Mouse (Mus musculus) small intestine, adult 2 months (tissue): ENCODE results near the gene 6430571L13Rik. TPM values are rescaled to one million over a fixed set of nuclear protein-coding genes. Genes with fewer than 3 reads are reported as not detected.
A peak's percentile ranks its signal among the peaks of the same experiment; 100 is the strongest.

Source experiments
- H3K27ac ChIP-seq: fragments of 200-500 bp; 2 replicates; pipeline ENCODE4 v1.5.1; 2012; ENCODE audit warnings: low read depth, low read length, control low read depth, inconsistent platforms; ENCODE audit not compliant: insufficient read depth
- H3K27me3 ChIP-seq: fragments of 200-500 bp; 2 replicates; pipeline ENCODE4 v1.6.1; 2012; ENCODE audit warnings: mild to moderate bottlenecking, moderate library complexity, low read length, inconsistent platforms; ENCODE audit not compliant: control insufficient read depth, insufficient read depth
- H3K36me3 ChIP-seq: fragments of 200-500 bp; 2 replicates; pipeline ENCODE4 v1.6.1; 2012; ENCODE audit warnings: mild to moderate bottlenecking, low read length, control low read depth, inconsistent platforms; ENCODE audit not compliant: control insufficient read depth, insufficient read depth
- H3K4me1 ChIP-seq: fragments of 200-500 bp; 2 replicates; pipeline ENCODE4 v1.6.1; 2012; ENCODE audit warnings: low read length, inconsistent platforms, mixed read lengths; ENCODE audit not compliant: control insufficient read depth, insufficient read depth, insufficient read length
- H3K4me3 ChIP-seq: fragments of 200-500 bp; 2 replicates; pipeline ENCODE4 v1.5.1; 2012; ENCODE audit warnings: low read depth, mild to moderate bottlenecking, control low read depth, inconsistent platforms, low read length, moderate library complexity
- CTCF ChIP-seq: fragments of 200-500 bp; IDR thresholded peaks from 2 replicates; pipeline ENCODE4 v1.5.1; 2012; ENCODE audit warnings: low read depth, mild to moderate bottlenecking, control low read depth, inconsistent platforms, low read length, moderate library complexity, mixed read lengths; ENCODE audit not compliant: insufficient replicate concordance, insufficient read length; ENCODE audit errors: extremely low read depth
- POLR2A ChIP-seq: fragments of 200-500 bp; IDR thresholded peaks from 2 replicates; pipeline ENCODE4 v1.6.1; 2012; ENCODE audit warnings: low read depth, mild to moderate bottlenecking, control low read depth, inconsistent platforms, low read length, moderate library complexity
- WGBS: fragments of 180-500 bp; shearing (Covaris S2); methylation state at CpG from one replicate; pipeline ENCODE4 v1.1.7; 2018; 5-methylcytosine and 5-hydroxymethylcytosine counted together
- polyA plus RNA-seq: library from polyadenylated mRNA; depleted of rRNA; stranded (reverse); fragments of >200 nt; gene quantifications from 2 replicates; pipeline ENCODE4 v1.2.3, GENCODE M21; 2012

Gene 6430571L13Rik
- polyA plus RNA-seq, 1 experiment: 0.25 TPM

DNA sequence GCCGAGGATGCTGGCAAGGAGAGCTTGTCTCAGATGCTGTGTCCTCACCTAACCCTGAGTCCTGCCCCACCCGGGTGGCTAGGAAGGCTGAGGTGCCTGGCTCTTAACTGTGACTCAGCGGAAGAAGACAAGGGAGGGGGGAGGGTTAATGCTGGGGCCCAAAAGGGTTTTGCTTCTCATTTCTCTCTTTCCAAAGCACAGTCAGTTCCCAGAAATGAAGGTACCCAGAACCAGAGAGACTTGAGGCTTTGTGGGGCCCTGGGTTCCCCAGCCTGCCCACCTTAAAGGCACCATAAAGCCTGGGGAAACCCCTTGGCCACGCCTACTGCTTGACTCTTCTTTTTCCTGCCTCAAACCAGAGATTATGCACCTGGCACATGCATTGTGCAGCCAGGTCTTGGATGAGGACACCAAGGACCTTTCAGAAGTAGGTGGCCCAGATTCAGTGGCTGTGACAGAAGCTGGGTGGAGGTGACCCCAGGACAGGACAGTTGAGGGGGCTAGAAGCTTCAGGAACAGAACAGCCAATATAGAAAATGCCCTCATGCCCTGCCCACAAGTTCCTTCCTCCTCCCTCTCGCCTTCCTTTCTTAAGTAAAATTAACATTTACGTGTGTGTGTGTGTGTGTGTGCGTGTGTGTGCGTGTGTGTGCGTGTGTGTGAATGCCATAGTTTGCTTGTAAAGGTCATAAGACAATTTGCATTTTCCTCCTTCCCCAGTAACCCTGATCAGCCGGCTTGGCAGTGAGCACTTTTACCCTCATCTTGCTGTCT is 27.4 kb upstream of the 6430571L13Rik start:
- peaks cover 22% of the 10 kb centered on the region for H3K4me1 ChIP-seq
- H3K27me3 ChIP-seq: no peaks in the 10 kb centered on the region
- WGBS: 27% methylated on average over 10 of the region's 10 CpGs
- H3K36me3 ChIP-seq: no peaks in the 10 kb centered on the region
- no peak for TF ChIP-seq CTCF
- no peak for TF ChIP-seq POLR2A
- no peak overlapping the region for H3K4me3 ChIP-seq
- peak overlapping the region; percentile 71 for H3K27ac ChIP-seq

DNA sequence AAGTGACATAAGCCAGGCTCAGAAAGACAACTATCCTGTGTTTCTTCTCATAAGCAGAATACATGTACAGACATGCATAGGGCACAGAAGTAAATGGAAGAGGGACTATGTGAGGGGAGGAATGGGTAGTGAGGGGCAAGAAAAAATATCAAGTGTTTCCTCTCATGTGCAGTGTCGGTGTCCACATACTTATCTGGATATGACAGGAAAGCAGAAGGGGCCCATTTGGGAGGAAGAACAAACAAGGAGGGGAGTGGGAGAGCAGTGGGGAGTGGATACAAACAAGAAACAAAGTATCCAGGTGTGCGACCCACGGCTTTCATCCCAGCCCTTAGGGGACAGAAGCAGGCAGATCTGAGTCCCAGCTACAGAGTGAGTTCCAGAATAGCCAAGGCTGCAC is 26.5 kb upstream of the 6430571L13Rik start:
- Histone ChIP-seq H3K27me3 (no peaks in the 10 kb centered on the region), H3K4me3 (no peak overlapping the region), H3K4me1 (peaks cover 15% of the 10 kb centered on the region), H3K27ac (no peak overlapping the region), H3K36me3 (no peaks in the 10 kb centered on the region)
- 89% methylated on average over 3 of the region's 3 CpGs for WGBS
- TF ChIP-seq POLR2A: no peak
- TF ChIP-seq CTCF: no peak

DNA sequence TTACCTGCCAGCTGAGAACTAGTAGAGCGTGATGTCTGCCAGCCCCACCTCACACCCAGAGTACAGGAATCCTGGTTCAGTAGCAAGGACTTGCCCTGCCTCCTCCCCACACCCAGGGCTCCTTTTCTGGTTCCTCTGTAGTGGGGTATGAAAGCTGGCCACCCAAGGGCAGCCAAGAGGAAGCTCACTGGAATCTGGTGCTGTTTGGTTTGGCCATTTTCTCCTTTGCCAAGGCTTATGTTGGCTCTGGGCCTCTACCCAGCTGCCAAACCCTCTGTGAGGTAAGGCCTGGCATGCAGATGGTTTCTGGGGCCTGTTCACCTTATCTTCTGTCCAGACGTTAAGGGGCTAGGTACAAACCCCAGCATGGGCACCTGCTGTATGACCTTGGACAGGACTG is 24.6 kb upstream of the 6430571L13Rik start:
- Histone ChIP-seq H3K27me3 (no peaks in the 10 kb centered on the region), H3K4me3 (no peak overlapping the region), H3K4me1 (peaks cover 18% of the 10 kb centered on the region), H3K36me3 (no peaks in the 10 kb centered on the region), H3K27ac (no peak overlapping the region)
- TF ChIP-seq CTCF (no peak), POLR2A (no peak)
- 26% methylated on average over 2 of the region's 2 CpGs for WGBS

DNA sequence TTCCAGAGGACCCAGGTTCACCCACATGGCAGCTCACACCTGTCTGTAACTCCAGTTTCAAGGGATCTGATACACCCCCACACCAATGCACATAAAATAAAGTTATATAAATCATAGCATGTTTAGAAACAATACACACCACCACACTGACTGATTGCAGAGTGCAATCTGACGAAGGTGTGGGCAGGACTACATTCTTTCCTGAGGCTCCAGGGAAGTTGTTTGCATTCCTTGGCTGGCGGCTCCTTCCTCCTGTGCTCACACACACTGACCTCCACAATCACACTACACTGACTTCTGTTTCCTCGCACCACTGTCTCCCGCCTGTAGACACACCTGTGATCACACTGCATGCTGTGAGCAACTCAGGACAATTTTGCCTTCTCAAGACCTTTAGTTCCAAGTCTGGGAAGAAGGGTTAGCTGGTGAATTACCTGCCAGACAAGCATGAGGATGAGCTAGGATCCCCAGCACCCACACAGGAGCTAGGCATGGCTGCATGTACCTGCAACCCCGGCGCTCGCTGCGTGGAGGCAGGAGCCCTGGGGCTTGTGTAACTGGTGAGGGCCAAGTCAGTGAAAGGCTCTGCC is 17.8 kb upstream of the 6430571L13Rik start:
- Histone ChIP-seq H3K4me1 (peaks cover 8% of the 10 kb centered on the region; the same call in 1 of the 2 replicates), H3K27me3 (no peaks in the 10 kb centered on the region), H3K4me3 (no peak overlapping the region), H3K27ac (no peak overlapping the region), H3K36me3 (no peaks in the 10 kb centered on the region)
- 63% methylated on average over 8 of the region's 8 CpGs for WGBS
- TF ChIP-seq CTCF (no peak), POLR2A (no peak)

DNA sequence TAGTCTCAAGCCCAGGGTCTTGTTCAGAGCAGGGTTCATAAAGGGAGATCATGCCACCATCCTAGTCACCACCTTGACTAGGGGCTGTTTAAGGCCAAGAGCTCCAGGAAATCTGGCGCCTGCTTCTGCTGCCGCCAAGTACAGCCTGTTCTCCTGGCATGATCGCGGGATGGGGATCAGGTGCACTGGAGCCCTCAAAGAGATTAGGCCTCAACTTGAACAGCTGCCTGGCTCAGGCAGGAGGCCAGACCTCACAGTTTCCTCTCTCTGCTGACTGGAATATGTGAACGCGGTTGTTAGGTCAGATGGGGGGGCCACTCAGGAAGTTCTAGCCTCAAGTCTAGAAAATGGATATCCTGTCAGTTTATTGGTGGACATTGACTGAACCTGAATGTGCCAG is 16.8 kb upstream of the 6430571L13Rik start:
- no peak overlapping the region for H3K4me3 ChIP-seq
- WGBS: 13% methylated on average over 6 of the region's 6 CpGs
- H3K27me3 ChIP-seq: no peaks in the 10 kb centered on the region
- no peaks in the 10 kb centered on the region for H3K36me3 ChIP-seq
- H3K27ac ChIP-seq: no peak overlapping the region
- peaks cover 8% of the 10 kb centered on the region; the same call in 1 of the 2 replicates for H3K4me1 ChIP-seq
- TF ChIP-seq CTCF: no peak
- no peak for TF ChIP-seq POLR2A

DNA sequence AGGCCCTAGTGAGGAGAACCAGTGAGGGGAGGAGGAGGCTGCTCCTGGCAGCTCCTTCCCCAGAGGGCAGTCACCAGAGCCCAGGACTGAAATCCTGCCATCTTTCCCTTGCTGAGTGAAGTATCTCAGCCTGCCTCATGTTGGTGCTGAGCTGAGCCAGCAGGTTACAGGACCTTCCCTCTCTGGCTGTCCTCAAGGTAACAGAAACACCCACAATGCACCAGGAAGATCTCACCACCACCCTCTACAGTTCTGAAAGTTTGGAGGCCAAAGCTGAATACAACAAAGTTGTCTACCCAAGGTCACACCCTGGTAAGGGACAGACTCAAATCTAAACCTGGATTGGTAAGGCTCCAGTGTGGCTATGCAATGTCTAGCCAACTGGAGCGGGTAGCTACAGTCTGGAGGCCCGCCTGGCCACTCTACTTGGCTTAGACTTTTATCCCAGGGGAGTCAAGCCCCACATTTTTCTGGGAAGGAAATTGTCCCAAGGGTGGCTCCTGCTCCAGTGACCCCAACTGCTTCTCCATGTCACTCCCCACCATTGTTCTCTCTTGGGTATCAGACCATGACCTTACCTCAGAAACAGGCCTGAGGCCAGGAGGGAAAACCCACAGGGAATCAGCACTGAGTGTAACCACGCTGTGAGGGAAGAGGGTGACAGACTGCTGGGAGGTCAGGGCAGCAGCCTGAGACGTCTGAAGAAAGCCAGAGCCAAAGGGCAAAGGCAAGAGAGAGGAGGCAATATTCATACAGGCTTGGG is 15.4 kb upstream of the 6430571L13Rik start:
- H3K36me3 ChIP-seq: no peaks in the 10 kb centered on the region
- H3K4me1 ChIP-seq: peaks cover 5% of the 10 kb centered on the region; the same call in 1 of the 2 replicates
- WGBS: 74% methylated on average over 4 of the region's 4 CpGs
- no peak overlapping the region for H3K27ac ChIP-seq
- TF ChIP-seq CTCF (no peak), POLR2A (no peak)
- no peaks in the 10 kb centered on the region for H3K27me3 ChIP-seq
- no peak overlapping the region for H3K4me3 ChIP-seq

DNA sequence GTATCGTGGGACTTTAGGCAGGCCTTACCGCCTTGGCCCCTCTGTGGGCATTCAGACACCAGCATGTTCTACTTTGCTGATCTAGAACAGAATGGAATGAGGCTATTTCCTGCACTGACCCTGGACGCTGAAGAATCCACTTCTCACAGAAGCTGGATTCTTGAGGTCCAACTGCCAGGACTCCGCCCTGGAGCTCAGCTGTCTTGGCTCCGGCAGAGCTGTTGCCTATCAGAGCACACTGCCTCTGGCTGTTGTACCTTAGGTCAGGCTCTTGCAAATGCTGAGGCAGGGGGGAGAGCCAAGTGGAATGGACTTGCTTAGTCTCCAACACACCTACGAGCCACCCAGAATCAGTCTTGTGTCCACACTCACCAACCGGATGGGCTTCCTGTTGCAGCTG is 14.5 kb upstream of the 6430571L13Rik start:
- Histone ChIP-seq H3K4me1 (peaks cover 5% of the 10 kb centered on the region; the same call in 1 of the 2 replicates), H3K27ac (no peak overlapping the region), H3K4me3 (no peak overlapping the region), H3K27me3 (no peaks in the 10 kb centered on the region), H3K36me3 (no peaks in the 10 kb centered on the region)
- no peak for TF ChIP-seq POLR2A
- no peak for TF ChIP-seq CTCF
- WGBS: 59% methylated on average over 7 of the region's 7 CpGs
